Mouse (Mus musculus) MEL (cell line): ENCODE measurements around the gene Speg. TPM values are rescaled to one million over a fixed set of nuclear protein-coding genes. Genes with fewer than 3 reads are reported as not detected.

ENCODE experiments used
- DNase-seq: peaks from one replicate; pipeline ENCODE4 v3.0.0; 2011; ENCODE audit warnings: low read depth, low spot score
- H3K27ac ChIP-seq: 2 replicates; pipeline ENCODE4 v1.5.1; 2012; ENCODE audit warnings: low read depth, mild to moderate bottlenecking, control low read depth, low read length, moderate library complexity; ENCODE audit not compliant: control insufficient read depth
- H3K27me3 ChIP-seq, 2 experiments: fragments of 150-350 bp in 1 of 2; sonication (generic) in 1 of 2; 2 replicates each; pipeline ENCODE4 v1.6.1; 2012; ENCODE audit warnings: low read length in 2 of 2, mild to moderate bottlenecking in 2 of 2, improper control_type of control experiment in 1 of 2, moderate library complexity in 1 of 2; ENCODE audit not compliant: insufficient read depth in 2 of 2, control insufficient read depth in 1 of 2
- H3K36me3 ChIP-seq, 2 experiments: 2 replicates each; pipeline ENCODE4 v1.6.1; 2012 to 2014; ENCODE audit warnings: low read length in 2 of 2, improper control_type of control experiment in 1 of 2, inconsistent platforms in 1 of 2, mild to moderate bottlenecking in 1 of 2; ENCODE audit not compliant: insufficient read depth in 2 of 2, control insufficient read depth in 1 of 2
- H3K4me1 ChIP-seq, 2 experiments: fragments of 150-350 bp in 1 of 2; sonication (generic) in 1 of 2; 2 replicates each; pipeline ENCODE4 v1.6.1; 2012; ENCODE audit warnings: low read length in 2 of 2, improper control_type of control experiment in 1 of 2, mild to moderate bottlenecking in 1 of 2; ENCODE audit not compliant: insufficient read depth in 2 of 2, control insufficient read depth in 1 of 2
- H3K4me3 ChIP-seq, 2 experiments: fragments of 150-350 bp in 1 of 2; sonication (generic) in 1 of 2; 2 replicates each; pipeline ENCODE4 v1.5.1; 2012; ENCODE audit warnings: low read depth in 2 of 2, low read length in 2 of 2, mild to moderate bottlenecking in 2 of 2, moderate library complexity in 2 of 2, control low read depth in 1 of 2, improper control_type of control experiment in 1 of 2; ENCODE audit not compliant: control insufficient read depth in 1 of 2, insufficient read depth in 1 of 2
- H3K79me2 ChIP-seq: 2 replicates; pipeline ENCODE4 v1.6.1; 2012; ENCODE audit warnings: mild to moderate bottlenecking, low read length, moderate library complexity; ENCODE audit not compliant: control insufficient read depth, poor library complexity, insufficient read depth
- H3K9ac ChIP-seq: 2 replicates; pipeline ENCODE4 v1.6.1; 2012; ENCODE audit warnings: low read depth, mild to moderate bottlenecking, control low read depth, low read length, moderate library complexity; ENCODE audit not compliant: control insufficient read depth, poor library complexity, severe bottlenecking
- H3K9me3 ChIP-seq: fragments of 150-350 bp; sonication (generic); replicated peaks from 2 replicates; pipeline ENCODE4 v1.6.1; 2012; ENCODE audit warnings: mild to moderate bottlenecking, low read length, improper control_type of control experiment, moderate library complexity; ENCODE audit not compliant: insufficient read depth
- BHLHE40 ChIP-seq: IDR thresholded peaks from 2 replicates; pipeline ENCODE4 v1.6.1; 2012; ENCODE audit warnings: low read depth, mild to moderate bottlenecking, inconsistent platforms, low read length, improper control_type of control experiment, borderline replicate concordance
- CHD1 ChIP-seq: IDR thresholded peaks from 2 replicates; pipeline ENCODE4 v1.6.1; 2012; ENCODE audit warnings: low read depth, mild to moderate bottlenecking, inconsistent platforms, low read length, improper control_type of control experiment
- CHD2 ChIP-seq: IDR thresholded peaks from 2 replicates; pipeline ENCODE4 v1.6.1; 2011; ENCODE audit warnings: low read length, improper control_type of control experiment
- CTCF ChIP-seq, 3 experiments: IDR thresholded peaks in 2 of 3; conservative IDR thresholded peaks in 1 of 3; 2 replicates each; pipeline ENCODE4 v1.5.1; 2011 to 2012; ENCODE audit warnings: low read length in 3 of 3, low read depth in 2 of 3, mild to moderate bottlenecking in 2 of 3, improper control_type of control experiment in 1 of 3, inconsistent platforms in 1 of 3, mixed read lengths in 1 of 3, moderate library complexity in 1 of 3; ENCODE audit not compliant: control insufficient read depth in 1 of 3, insufficient read depth in 1 of 3, poor library complexity in 1 of 3, severe bottlenecking in 1 of 3
- E2F4 ChIP-seq: IDR thresholded peaks from 2 replicates; pipeline ENCODE4 v1.6.1; 2011; ENCODE audit warnings: low read depth, low read length, improper control_type of control experiment, borderline replicate concordance
- ETS1 ChIP-seq: IDR thresholded peaks from 2 replicates; pipeline ENCODE4 v1.6.1; 2012; ENCODE audit warnings: low read depth, mild to moderate bottlenecking, inconsistent platforms, low read length, improper control_type of control experiment, moderate library complexity
- GATA1 ChIP-seq: IDR thresholded peaks from 2 replicates; pipeline ENCODE4 v1.6.1; 2011; ENCODE audit warnings: low read depth, low read length, improper control_type of control experiment
- JUND ChIP-seq: IDR thresholded peaks from 2 replicates; pipeline ENCODE4 v1.6.1; 2011; ENCODE audit warnings: low read depth, mild to moderate bottlenecking, improper control_type of control experiment, low read length
- MAFK ChIP-seq: IDR thresholded peaks from 2 replicates; pipeline ENCODE4 v1.6.1; 2011; ENCODE audit warnings: low read depth, mild to moderate bottlenecking, low read length, improper control_type of control experiment, borderline replicate concordance
- MAX ChIP-seq: IDR thresholded peaks from 2 replicates; pipeline ENCODE4 v1.6.1; 2011; ENCODE audit warnings: low read length, improper control_type of control experiment
- MAZ ChIP-seq: IDR thresholded peaks from 2 replicates; pipeline ENCODE4 v1.6.1; 2012; ENCODE audit warnings: low read depth, mild to moderate bottlenecking, inconsistent platforms, low read length, improper control_type of control experiment
- MYC ChIP-seq: IDR thresholded peaks from 2 replicates; pipeline ENCODE4 v1.6.1; 2011; ENCODE audit warnings: low read depth, mild to moderate bottlenecking, low read length, improper control_type of control experiment, moderate library complexity
- NELFE ChIP-seq: IDR thresholded peaks from 2 replicates; pipeline ENCODE4 v1.6.1; 2011; ENCODE audit warnings: low read depth, low read length, improper control_type of control experiment
- NRF1 ChIP-seq: IDR thresholded peaks from 2 replicates; pipeline ENCODE4 v1.6.1; 2014; ENCODE audit warnings: low read depth, mild to moderate bottlenecking, inconsistent platforms, low read length, improper control_type of control experiment, moderate library complexity; ENCODE audit not compliant: poor library complexity, insufficient read depth, severe bottlenecking
- POLR2AphosphoS5 ChIP-seq: IDR thresholded peaks from 2 replicates; pipeline ENCODE4 v1.6.1; 2012; ENCODE audit warnings: low read depth, borderline replicate concordance, mild to moderate bottlenecking, inconsistent platforms, low read length, moderate library complexity, mixed read lengths
- RAD21 ChIP-seq: IDR thresholded peaks from 2 replicates; pipeline ENCODE4 v1.6.1; 2011; ENCODE audit warnings: mild to moderate bottlenecking, low read depth, low read length, improper control_type of control experiment
- RCOR1 ChIP-seq: IDR thresholded peaks from 2 replicates; pipeline ENCODE4 v1.6.1; 2012; ENCODE audit warnings: low read depth, mild to moderate bottlenecking, inconsistent platforms, low read length, improper control_type of control experiment
- SIN3A ChIP-seq: IDR thresholded peaks from 2 replicates; pipeline ENCODE4 v1.6.1; 2012; ENCODE audit warnings: low read length, improper control_type of control experiment, inconsistent platforms
- SMC3 ChIP-seq: IDR thresholded peaks from 2 replicates; pipeline ENCODE4 v1.6.1; 2011; ENCODE audit warnings: low read depth, low read length, improper control_type of control experiment
- TBP ChIP-seq: IDR thresholded peaks from 2 replicates; pipeline ENCODE4 v1.8.0; 2011; ENCODE audit warnings: low read depth, low read length, improper control_type of control experiment
- UBTF ChIP-seq: IDR thresholded peaks from 2 replicates; pipeline ENCODE4 v1.6.1; 2012; ENCODE audit warnings: low read depth, mild to moderate bottlenecking, inconsistent platforms, low read length, improper control_type of control experiment, moderate library complexity, borderline replicate concordance; ENCODE audit not compliant: insufficient read depth
- USF1 ChIP-seq: IDR thresholded peaks from 2 replicates; pipeline ENCODE4 v1.6.1; 2014; ENCODE audit warnings: low read depth, mild to moderate bottlenecking, inconsistent platforms, low read length, improper control_type of control experiment, moderate library complexity
- ZC3H11A ChIP-seq: IDR thresholded peaks from 2 replicates; pipeline ENCODE4 v1.6.1; 2012; ENCODE audit warnings: low read depth, mild to moderate bottlenecking, inconsistent platforms, low read length, improper control_type of control experiment
- ZMIZ1 ChIP-seq: IDR thresholded peaks from 2 replicates; pipeline ENCODE4 v1.6.1; 2012; ENCODE audit warnings: low read depth, mild to moderate bottlenecking, inconsistent platforms, low read length, improper control_type of control experiment, moderate library complexity
- ZNF384 ChIP-seq: IDR thresholded peaks from 2 replicates; pipeline ENCODE4 v1.6.1; 2012; ENCODE audit warnings: low read depth, mild to moderate bottlenecking, inconsistent platforms, low read length, improper control_type of control experiment
- polyA plus RNA-seq, 2 experiments: library from polyadenylated mRNA; stranded (reverse) in 1 of 2; unstranded in 1 of 2; fragments of >175 nt in 1 of 2; fragments of >200 nt in 1 of 2; gene quantifications; 2 replicates each; pipeline versions ENCODE4 v1.2.1 to v1.2.4; 2012; ENCODE audit warnings: low replicate concordance in 2 of 2, low read depth in 1 of 2; ENCODE audit not compliant: insufficient read length in 2 of 2, insufficient read depth in 1 of 2, missing spikeins in 1 of 2
- total RNA-seq: library from RNA; depleted of rRNA; stranded (reverse); fragments of 300-350 nt; gene quantifications from 2 replicates; pipeline ENCODE4 v1.2.3, GENCODE M21; 2012

Gene Speg
- total and polyA plus RNA-seq, 3 experiments = 1.7 to 9.5 TPM; not detected in 1

DNA sequence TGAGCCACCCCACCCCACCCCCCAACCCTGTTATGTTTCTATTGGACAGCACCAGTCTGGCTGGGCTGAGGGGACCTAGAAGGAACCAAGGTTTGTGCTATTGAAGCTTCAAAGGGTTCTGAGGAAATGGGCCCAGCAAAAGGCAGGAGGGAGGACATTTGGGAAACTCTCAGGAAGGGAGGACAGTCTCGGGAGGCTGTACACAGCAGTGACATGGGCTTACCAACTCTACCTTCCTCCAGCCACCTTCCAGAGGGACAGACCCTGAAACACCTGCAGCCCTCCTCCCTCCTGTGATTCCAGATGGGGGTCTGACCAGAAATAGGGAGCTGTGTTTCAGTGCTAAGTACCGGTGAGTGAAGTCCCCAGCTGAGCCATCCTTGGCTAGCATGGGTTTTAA is 34.6 kb upstream of the Speg start:
- TF ChIP-seq RCOR1 = no peak
- no peak for TF ChIP-seq TBP
- no peak for TF ChIP-seq RAD21
- no peak for TF ChIP-seq ETS1
- TF ChIP-seq E2F4 = no peak
- TF ChIP-seq MAX = no peak
- TF ChIP-seq SMC3 = no peak
- TF ChIP-seq UBTF = no peak
- no peak for DNase-seq
- Histone ChIP-seq H3K4me1 (peaks cover 3 to 12% of the 10 kb centered on the region in 2 experiments; a peak in 3 of 4 replicates), H3K4me3 (no peak overlapping the region), H3K79me2 (no peaks in the 10 kb centered on the region), H3K27me3 (peaks cover 0 to 2% of the 10 kb centered on the region in 2 experiments; a peak in 1 of 4 replicates), H3K9ac (no peak overlapping the region), H3K9me3 (no peaks in the 10 kb centered on the region), H3K36me3 (peaks cover 0 to 7% of the 10 kb centered on the region in 2 experiments; a peak in 2 of 4 replicates), H3K27ac (no peak overlapping the region)

GRCm38 (mm10) chr1:75342874-75343416 is 32.2 kb upstream of the Speg start:
- Histone ChIP-seq H3K9ac (no peak overlapping the region), H3K79me2 (no peaks in the 10 kb centered on the region), H3K9me3 (no peaks in the 10 kb centered on the region), H3K4me1 (no peaks in the 10 kb centered on the region), H3K4me3 (no peak overlapping the region), H3K27ac (no peak overlapping the region), H3K36me3 (no peaks in the 10 kb centered on the region), H3K27me3 (peaks cover 0 to 2% of the 10 kb centered on the region in 2 experiments; a peak in 1 of 4 replicates)
- DNase-seq = peak; percentile 61
- TF ChIP-seq JUND (no peak), SIN3A (no peak), MAFK (no peak), CHD2 (no peak), MYC (no peak), CTCF (IDR thresholded peaks at IDR 0.05 in 2 of 3, conservative IDR thresholded peaks at IDR 0.05 in 1 of 3; ENCODE audit: control insufficient read depth in 1 of 3, insufficient read depth in 1 of 3, low read depth in 2 of 3, low read length in 3 of 3, poor library complexity in 1 of 3, severe bottlenecking in 1 of 3) (peak; percentile 88 to 91 (median 91)), MAX (no peak), USF1 (no peak), BHLHE40 (no peak), MAZ (no peak), CHD1 (no peak), ZNF384 (peak; percentile 65; the same call in 1 of the 2 replicates), POLR2AphosphoS5 (no peak), UBTF (no peak), SMC3 (peak; percentile 95), RCOR1 (no peak), RAD21 (peak; percentile 93), ZC3H11A (peak; percentile 86), NRF1 (no peak), ZMIZ1 (no peak), GATA1 (no peak), NELFE (no peak)
